ENCODE assay signal across 14 mouse cellular contexts in genomic region chr5:111214890-111215289, GRCm38 (mm10).
DNase-seq lines count a peak whose midpoint lies in the region; ATAC-seq and TF ChIP-seq lines count a peak whose summit lies in the region.
"Had no signal": no experiment of that assay in that cellular context is flagged by ENCODE, and none has a peak within 500 bp of the region (broad histone marks: within the 10 kb centered on the region; RNA-seq: fewer than 3 reads in every experiment).

No protein-coding gene starts in this region.

- H3K36me3 ChIP-seq in forebrain, embryonic 15.5 days, result no peaks in the 10 kb centered on the region
- no peaks in the 10 kb centered on the region for H3K36me3 ChIP-seq in hindbrain, postnatal 0 days (ENCODE audit: insufficient read depth, low read length)
- no peaks in the 10 kb centered on the region for H3K36me3 ChIP-seq in neural tube, embryonic 15.5 days
- H3K36me3 ChIP-seq in limb, embryonic 10.5 days, result no peaks in the 10 kb centered on the region
- H3K36me3 ChIP-seq: embryonic facial prominence, embryonic 13.5 days had no signal

- intact Hi-C loops in left cerebral cortex, postnatal 14 days (cut with DNase I), result loop anchor here (5.0 kb wide), 1 partner anchor 42 kb away; no protein-coding TSS in a partner anchor
- intact Hi-C loops in left cerebral cortex, postnatal 4 days (cut with DNase I), result no loop called here

- 14% methylated on average over 13 of the region's 13 CpGs for WGBS in forebrain, embryonic 15.5 days
- WGBS in hindbrain, postnatal 0 days, result 33% methylated on average over 13 of the region's 13 CpGs
- WGBS in neural tube, embryonic 15.5 days, result 29% methylated on average over 13 of the region's 13 CpGs
- WGBS in limb, embryonic 10.5 days, result 69% methylated on average over 13 of the region's 13 CpGs

- peak; percentile 53 to 64 for DNase-seq in left cerebral cortex, postnatal 14 days (ENCODE audit: low spot score in 2 of 2)
- DNase-seq in left cerebral cortex, postnatal 4 days, result no peak
- DNase-seq in hindbrain, postnatal 0 days (ENCODE audit: low spot score), result no peak
- DNase-seq in adrenal gland, postnatal 36 days, result no peak
- no peak for DNase-seq in limb, embryonic 10.5 days (ENCODE audit: low spot score)
- DNase-seq in urinary bladder, adult 2 months (ENCODE audit: low spot score), result no peak
- DNase-seq: cerebellum, adult 9-11 months; gastrocnemius, postnatal 14 days; kidney, adult 9 months; lung, adult 2 months had no signal

- peak overlapping the region; percentile 83 for H3K27ac ChIP-seq in forebrain, embryonic 15.5 days (replicated peaks)
- H3K27ac ChIP-seq in hindbrain, postnatal 0 days, result 0 out of 2 replicates have a peak overlapping the region, but pooled peaks have one; percentile 15
- H3K27ac ChIP-seq in neural tube, embryonic 15.5 days (replicated peaks), result peak overlapping the region; percentile 81
- no peak overlapping the region for H3K27ac ChIP-seq in limb, embryonic 10.5 days
- H3K27ac ChIP-seq: embryonic facial prominence, embryonic 13.5 days had no signal

- no peak overlapping the region; the same call in 1 of the 2 replicates for H3K9ac ChIP-seq in forebrain, embryonic 15.5 days (replicated peaks)
- no peak overlapping the region for H3K9ac ChIP-seq in hindbrain, postnatal 0 days (replicated peaks; ENCODE audit: low read length)
- no peak overlapping the region for H3K9ac ChIP-seq in neural tube, embryonic 15.5 days (replicated peaks)
- H3K9ac ChIP-seq: embryonic facial prominence, embryonic 13.5 days had no signal

- peaks cover 62% of the 10 kb centered on the region for H3K4me1 ChIP-seq in forebrain, embryonic 15.5 days
- peaks cover 23% of the 10 kb centered on the region for H3K4me1 ChIP-seq in hindbrain, postnatal 0 days (ENCODE audit: insufficient read depth, low read length)
- H3K4me1 ChIP-seq in neural tube, embryonic 15.5 days, result peaks cover 65% of the 10 kb centered on the region
- H3K4me1 ChIP-seq in limb, embryonic 10.5 days, result peaks cover 60% of the 10 kb centered on the region

- H3K9me3 ChIP-seq in forebrain, embryonic 15.5 days, result no peaks in the 10 kb centered on the region
- no peaks in the 10 kb centered on the region for H3K9me3 ChIP-seq in hindbrain, postnatal 0 days (ENCODE audit: low read length)
- no peaks in the 10 kb centered on the region for H3K9me3 ChIP-seq in neural tube, embryonic 15.5 days (replicated peaks)
- H3K9me3 ChIP-seq in limb, embryonic 10.5 days (replicated peaks), result no peaks in the 10 kb centered on the region
- H3K9me3 ChIP-seq: embryonic facial prominence, embryonic 13.5 days; megakaryocyte, embryonic 14.5 days had no signal

- TF ChIP-seq CTCF in hindbrain, postnatal 0 days (IDR thresholded peaks at IDR 0.05; ENCODE audit: low read depth), result no peak

- ATAC-seq in forebrain, embryonic 15.5 days (replicated peaks), result peak; percentile 47
- ATAC-seq in hindbrain, postnatal 0 days, result no peak; the same call in 1 of the 2 replicates
- ATAC-seq in neural tube, embryonic 15.5 days (ENCODE audit: low FRiP score), result peak; percentile 58

- no peak overlapping the region for H3K4me3 ChIP-seq in forebrain, embryonic 15.5 days
- H3K4me3 ChIP-seq in hindbrain, postnatal 0 days (ENCODE audit: low read length), result no peak overlapping the region
- H3K4me3 ChIP-seq in neural tube, embryonic 15.5 days (replicated peaks), result no peak overlapping the region
- no peak overlapping the region for H3K4me3 ChIP-seq in limb, embryonic 10.5 days
- H3K4me3 ChIP-seq: embryonic facial prominence, embryonic 13.5 days; megakaryocyte, embryonic 14.5 days had no signal

- H3K4me2 ChIP-seq in forebrain, embryonic 15.5 days (replicated peaks), result peak overlapping the region; percentile 28
- no peak overlapping the region for H3K4me2 ChIP-seq in hindbrain, postnatal 0 days (ENCODE audit: low read depth, low read length)
- H3K4me2 ChIP-seq in neural tube, embryonic 15.5 days, result no peak overlapping the region
- H3K4me2 ChIP-seq: embryonic facial prominence, embryonic 13.5 days had no signal

- H3K27me3 ChIP-seq in forebrain, embryonic 15.5 days, result no peaks in the 10 kb centered on the region
- no peaks in the 10 kb centered on the region for H3K27me3 ChIP-seq in hindbrain, postnatal 0 days (ENCODE audit: insufficient read depth, low read length)
- no peaks in the 10 kb centered on the region for H3K27me3 ChIP-seq in neural tube, embryonic 15.5 days (replicated peaks)
- no peaks in the 10 kb centered on the region for H3K27me3 ChIP-seq in limb, embryonic 10.5 days (ENCODE audit: low read depth, poor library complexity, severe bottlenecking)
- H3K27me3 ChIP-seq: embryonic facial prominence, embryonic 13.5 days had no signal

Comparison
In these comparisons a context has a peak if more than half of its experiments do, and no peak if none do; other contexts are left out.
1. DNase-seq: peak in left cerebral cortex, postnatal 14 days (2 of 2); none in left cerebral cortex, postnatal 4 days (single experiment), hindbrain, postnatal 0 days (single experiment), adrenal gland, postnatal 36 days (0 of 2), limb, embryonic 10.5 days (single experiment) and urinary bladder, adult 2 months (single experiment).